Mouse (Mus musculus) hindbrain, embryonic 11.5 days (tissue): Measurements from ENCODE around the gene Csnk1d. TPM values are rescaled to one million over a fixed set of nuclear protein-coding genes. Genes with fewer than 3 reads are reported as not detected.
A peak's percentile ranks its signal among the peaks of the same experiment; 100 is the strongest.

Experiments used
- ATAC-seq: fragments of 200-750 bp; cut with Nextera tagmentation; 2 replicates; pipeline ENCODE4 v1.8.0; 2017; ENCODE audit warnings: mild to moderate bottlenecking, moderate TSS enrichment, moderate library complexity; ENCODE audit not compliant: low FRiP score
- DNase-seq: peaks from one replicate; pipeline ENCODE4 v3.0.0-alpha.2; 2015; ENCODE audit warnings: low spot score
- H3K27ac ChIP-seq: fragments of 300-500 bp; sonication (generic); 2 replicates; pipeline ENCODE4 v1.5.1; 2014; ENCODE audit warnings: mild to moderate bottlenecking, low read depth, low read length
- H3K27me3 ChIP-seq: fragments of 300-500 bp; sonication (generic); 2 replicates; pipeline ENCODE4 v1.6.1; 2014; ENCODE audit warnings: mild to moderate bottlenecking, low read length, moderate library complexity, mixed read lengths; ENCODE audit not compliant: control insufficient read depth, insufficient read depth
- H3K36me3 ChIP-seq: fragments of 300-500 bp; sonication (generic); 2 replicates; pipeline ENCODE4 v1.6.1; 2014; ENCODE audit warnings: mild to moderate bottlenecking, low read length, moderate library complexity, mixed read lengths; ENCODE audit not compliant: control insufficient read depth, insufficient read depth
- H3K4me1 ChIP-seq: fragments of 300-500 bp; sonication (generic); replicated peaks from 2 replicates; pipeline ENCODE4 v1.6.1; 2014; ENCODE audit warnings: low read length, mixed read lengths; ENCODE audit not compliant: control insufficient read depth, insufficient read depth
- H3K4me2 ChIP-seq: fragments of 300-500 bp; sonication (generic); replicated peaks from 2 replicates; pipeline ENCODE4 v1.6.1; 2014; ENCODE audit warnings: mild to moderate bottlenecking, low read depth, low read length
- H3K4me3 ChIP-seq: fragments of 300-500 bp; sonication (generic); 2 replicates; pipeline ENCODE4 v1.5.1; 2014; ENCODE audit warnings: low read depth, low read length
- H3K9ac ChIP-seq: fragments of 300-500 bp; sonication (generic); 2 replicates; pipeline ENCODE4 v1.6.1; 2014; ENCODE audit warnings: low read depth, low read length
- H3K9me3 ChIP-seq: fragments of 300-500 bp; sonication (generic); 2 replicates; pipeline ENCODE4 v1.6.1; 2016; ENCODE audit warnings: low read length; ENCODE audit not compliant: control insufficient read depth
- WGBS: fragments of 180-500 bp; shearing (Covaris S2); extraction: QIAGEN DNeasy Blood & Tissue Kit; methylation state at CpG from one replicate; pipeline ENCODE4 v1.1.7; 2014; 5-methylcytosine and 5-hydroxymethylcytosine counted together
- polyA plus RNA-seq: library from polyadenylated mRNA; unstranded; fragments of >200 nt; fragmentation: Nextera tagmentation; extraction: Ambion mirVana; gene quantifications from 2 replicates; pipeline ENCODE4 v1.2.1, GENCODE M21; 2014

Csnk1d gene
- polyA plus RNA-seq, 1 experiment from 2014 or later, result 58.4 TPM

GRCm38 (mm10) chr11:120945266-120945665, 45.9 kb downstream of the Csnk1d start:
- WGBS, result 86% methylated on average over 7 of the region's 7 CpGs

GRCm38 (mm10) chr11:120940959-120941358, 50.2 kb downstream of the Csnk1d start:
- WGBS, result 91% methylated on average over 6 of the region's 6 CpGs
- Histone ChIP-seq H3K27me3 (no peaks in the 10 kb centered on the region), H3K4me2 (no peak overlapping the region), H3K27ac (no peak overlapping the region), H3K9me3 (no peaks in the 10 kb centered on the region), H3K9ac (no peak overlapping the region), H3K36me3 (no peaks in the 10 kb centered on the region), H3K4me1 (no peaks in the 10 kb centered on the region), H3K4me3 (no peak overlapping the region)
- DNase-seq (no peak), ATAC-seq (no peak)

More at GRCm38 (mm10) chr11:120945266-120945665, 45.9 kb downstream of the Csnk1d start:
- Histone ChIP-seq H3K36me3 (no peaks in the 10 kb centered on the region), H3K27me3 (peaks cover 4% of the 10 kb centered on the region; the same call in 1 of the 2 replicates), H3K9ac (no peak overlapping the region), H3K4me1 (peaks cover 6% of the 10 kb centered on the region), H3K4me2 (no peak overlapping the region), H3K9me3 (no peaks in the 10 kb centered on the region), H3K4me3 (no peak overlapping the region), H3K27ac (no peak overlapping the region)
- DNase-seq (no peak), ATAC-seq (no peak)

DNA sequence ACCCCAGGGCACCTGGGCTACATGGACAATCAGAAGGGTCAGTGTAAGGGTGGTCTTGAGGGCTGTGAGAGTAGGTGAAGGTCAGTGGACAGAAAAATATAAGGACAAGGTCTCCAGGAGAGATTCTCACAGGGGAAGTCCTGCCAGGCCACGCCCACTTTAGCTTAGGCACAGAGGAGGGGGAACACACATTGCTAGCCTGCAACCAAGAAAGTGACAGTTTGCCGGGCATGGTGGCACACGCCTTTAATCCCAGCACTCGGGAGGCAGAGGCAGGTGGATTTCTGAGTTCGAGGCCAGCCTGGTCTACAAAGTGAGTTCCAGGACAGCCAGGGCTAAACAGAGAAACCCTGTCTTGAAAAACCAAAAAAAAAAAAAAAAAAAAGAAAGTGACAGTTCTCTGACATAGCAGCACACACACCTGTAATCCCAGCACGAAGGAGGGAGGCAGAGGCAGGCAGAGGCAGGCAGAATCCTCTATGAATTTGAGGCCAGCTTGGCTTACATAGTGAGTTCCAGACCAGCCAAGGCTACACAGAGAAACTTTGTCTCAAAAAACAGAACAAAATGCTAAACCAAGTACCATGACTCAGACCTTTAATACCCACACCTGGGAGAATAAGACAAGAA, 51.3 kb downstream of the Csnk1d start:
- H3K4me3 ChIP-seq, result no peak overlapping the region
- H3K36me3 ChIP-seq, result no peaks in the 10 kb centered on the region
- WGBS, result 61% methylated on average over 5 of the region's 6 CpGs

DNA sequence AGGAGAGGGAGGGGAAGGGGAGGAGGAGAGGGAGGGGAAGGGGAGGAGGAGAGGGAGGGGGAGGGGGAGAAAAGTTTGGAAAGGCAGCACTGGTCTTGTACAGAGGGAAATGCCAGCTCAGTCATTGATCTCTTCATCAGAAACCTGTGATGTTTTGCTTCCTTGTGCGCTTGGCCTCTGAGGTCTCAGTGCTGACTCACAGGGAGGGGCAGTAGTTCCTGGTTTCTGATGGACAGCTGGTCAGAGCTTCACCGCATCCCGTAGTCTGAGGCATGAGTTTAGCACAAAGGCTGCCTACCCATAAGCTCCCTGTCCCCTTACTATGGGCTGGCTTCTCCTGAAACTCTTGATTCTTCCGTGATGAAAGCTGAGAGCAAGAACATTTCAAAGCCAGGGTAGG, 52.3 kb downstream of the Csnk1d start:
- no peak overlapping the region for H3K27ac ChIP-seq
- ATAC-seq (no peak), DNase-seq (no peak)
- H3K9me3 ChIP-seq, result no peaks in the 10 kb centered on the region
- no peaks in the 10 kb centered on the region for H3K27me3 ChIP-seq
- H3K36me3 ChIP-seq, result no peaks in the 10 kb centered on the region
- H3K4me3 ChIP-seq, result no peak overlapping the region
- no peak overlapping the region for H3K9ac ChIP-seq
- H3K4me2 ChIP-seq, result no peak overlapping the region
- 48% methylated on average over 4 of the region's 4 CpGs for WGBS
- no peaks in the 10 kb centered on the region for H3K4me1 ChIP-seq

More for the DNA sequence above, 51.3 kb downstream of the Csnk1d start:
- Histone ChIP-seq H3K4me1 (no peaks in the 10 kb centered on the region), H3K27me3 (no peaks in the 10 kb centered on the region), H3K4me2 (no peak overlapping the region), H3K9ac (no peak overlapping the region), H3K27ac (no peak overlapping the region), H3K9me3 (no peaks in the 10 kb centered on the region)
- no peak for DNase-seq
- no peak for ATAC-seq

DNA sequence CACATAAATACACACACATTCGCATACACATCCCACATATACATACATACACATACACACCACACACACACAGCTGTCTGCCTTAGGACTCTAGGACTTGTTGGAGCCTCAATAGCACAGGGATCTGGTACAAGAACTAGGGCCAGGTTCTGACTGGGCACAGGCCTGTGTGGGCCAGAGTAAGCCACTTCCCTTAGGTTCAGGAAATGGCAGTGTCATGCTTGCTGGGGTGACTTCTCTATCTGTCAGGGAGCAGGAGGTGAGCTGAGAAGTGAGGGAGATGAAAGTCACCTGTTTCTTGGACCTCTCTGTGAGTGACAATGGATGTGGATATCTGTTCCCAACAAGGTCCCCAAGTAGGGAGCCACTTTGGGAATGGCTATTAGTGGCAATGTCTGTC, 53.2 kb downstream of the Csnk1d start:
- Histone ChIP-seq H3K9me3 (no peaks in the 10 kb centered on the region), H3K36me3 (no peaks in the 10 kb centered on the region), H3K9ac (no peak overlapping the region), H3K4me2 (no peak overlapping the region), H3K4me1 (no peaks in the 10 kb centered on the region), H3K4me3 (no peak overlapping the region), H3K27me3 (no peaks in the 10 kb centered on the region), H3K27ac (no peak overlapping the region)
- 88% methylated on average over 1 of the region's 1 CpGs for WGBS
- ATAC-seq (no peak), DNase-seq (no peak)

- no peaks in the 10 kb centered on the region for H3K4me1 ChIP-seq
- H3K9me3 ChIP-seq, result no peaks in the 10 kb centered on the region
- H3K4me2 ChIP-seq, result peak within 1 kb of the TSS; percentile 83
- peak within 1 kb of the TSS; percentile 63 for H3K4me3 ChIP-seq
- no peak within 1 kb of the TSS for H3K27ac ChIP-seq
- 10% methylated on average over 44 of the region's 44 CpGs for WGBS
- peaks cover 4% of the 10 kb centered on the region; the same call in 1 of the 2 replicates for H3K36me3 ChIP-seq
- H3K9ac ChIP-seq, result peak within 1 kb of the TSS; percentile 78
- peak; percentile 94 for DNase-seq
- peak; percentile 90 for ATAC-seq
- H3K27me3 ChIP-seq, result no peaks in the 10 kb centered on the region
Observed at GRCm38 (mm10) chr11:120932564-120933398, 58.3 kb downstream of the Csnk1d start, which contains the start of gene Ccdc57. Ccdc57 (minus strand) TSS chr11:120932872.

DNA sequence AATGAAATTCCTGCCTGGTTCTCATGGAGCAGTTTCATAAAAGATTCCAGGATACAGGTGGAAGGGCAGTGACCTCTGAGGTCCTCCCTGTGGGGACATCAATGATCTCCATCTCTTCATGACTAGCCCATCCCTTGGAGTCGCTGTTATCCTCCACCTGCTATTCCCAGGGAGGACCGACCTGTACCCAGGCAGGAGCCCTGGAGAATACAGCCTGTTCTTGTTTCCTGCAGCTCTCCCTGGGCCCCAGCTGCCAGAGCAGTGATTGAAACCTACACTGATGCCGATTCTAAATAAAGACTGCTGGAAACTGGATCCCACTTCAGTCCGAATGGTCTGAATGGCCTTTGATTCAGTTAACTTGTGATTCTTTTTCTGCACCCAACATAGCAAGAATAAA, 59.7 kb downstream of the Csnk1d start:
- Histone ChIP-seq H3K4me3 (no peak overlapping the region), H3K9me3 (no peaks in the 10 kb centered on the region), H3K36me3 (peaks cover 4% of the 10 kb centered on the region; the same call in 1 of the 2 replicates), H3K9ac (no peak overlapping the region), H3K27ac (no peak overlapping the region), H3K4me2 (no peak overlapping the region), H3K4me1 (no peaks in the 10 kb centered on the region), H3K27me3 (no peaks in the 10 kb centered on the region)
- ATAC-seq, result no peak
- 92% methylated on average over 4 of the region's 4 CpGs for WGBS
- DNase-seq, result no peak

GRCm38 (mm10) chr11:120928468-120928867, 62.7 kb downstream of the Csnk1d start:
- 86% methylated on average over 4 of the region's 4 CpGs for WGBS
- no peaks in the 10 kb centered on the region for H3K4me1 ChIP-seq
- H3K36me3 ChIP-seq, result peaks cover 4% of the 10 kb centered on the region; the same call in 1 of the 2 replicates
- no peaks in the 10 kb centered on the region for H3K9me3 ChIP-seq
- H3K27me3 ChIP-seq, result no peaks in the 10 kb centered on the region
- H3K9ac ChIP-seq, result no peak overlapping the region
- no peak overlapping the region for H3K27ac ChIP-seq
- no peak overlapping the region for H3K4me2 ChIP-seq
- H3K4me3 ChIP-seq, result no peak overlapping the region
- DNase-seq (no peak), ATAC-seq (no peak)
